Mouse (Mus musculus) intestine, embryonic 14.5 days (tissue): Measurements from ENCODE around the gene Mdfi. TPM values are rescaled to one million over a fixed set of nuclear protein-coding genes. Genes with fewer than 3 reads are reported as not detected.

Experiments used
- ATAC-seq: fragments of 200-750 bp; cut with Nextera tagmentation; replicated peaks from 2 replicates; pipeline ENCODE4 v1.8.0; 2017; ENCODE audit warnings: low read depth, moderate number of reproducible peaks, moderate TSS enrichment, moderate library complexity; ENCODE audit not compliant: low FRiP score, low TSS enrichment
- DNase-seq: peaks from one replicate; pipeline ENCODE4 v3.0.0-alpha.2; 2018; ENCODE audit warnings: low spot score
- H3K27ac ChIP-seq: fragments of 300-500 bp; sonication (generic); 2 replicates; pipeline ENCODE4 v1.5.1; 2014; ENCODE audit warnings: low read depth, mild to moderate bottlenecking, control low read depth
- H3K27me3 ChIP-seq: fragments of 300-500 bp; sonication (generic); replicated peaks from 2 replicates; pipeline ENCODE4 v1.6.1; 2014; ENCODE audit warnings: low read length, control low read depth; ENCODE audit not compliant: control insufficient read depth, insufficient read depth
- H3K36me3 ChIP-seq: fragments of 300-500 bp; sonication (generic); 2 replicates; pipeline ENCODE4 v1.6.1; 2014; ENCODE audit warnings: low read length, control low read depth; ENCODE audit not compliant: control insufficient read depth, insufficient read depth
- H3K4me1 ChIP-seq: fragments of 300-500 bp; sonication (generic); replicated peaks from 2 replicates; pipeline ENCODE4 v1.6.1; 2014; ENCODE audit warnings: low read length, control low read depth, mixed read lengths; ENCODE audit not compliant: control insufficient read depth, insufficient read depth
- H3K4me2 ChIP-seq: fragments of 300-500 bp; sonication (generic); 2 replicates; pipeline ENCODE4 v1.6.1; 2014; ENCODE audit warnings: low read length
- H3K4me3 ChIP-seq: fragments of 300-500 bp; sonication (generic); 2 replicates; pipeline ENCODE4 v1.5.1; 2014; ENCODE audit warnings: low read depth, low read length, control low read depth, mixed read lengths
- H3K9ac ChIP-seq: fragments of 300-500 bp; sonication (generic); 2 replicates; pipeline ENCODE4 v1.6.1; 2014; ENCODE audit warnings: mild to moderate bottlenecking, low read length
- H3K9me3 ChIP-seq: fragments of 300-500 bp; sonication (generic); 2 replicates; pipeline ENCODE4 v1.6.1; 2016; ENCODE audit warnings: low read length, control low read depth; ENCODE audit not compliant: control insufficient read depth
- WGBS: fragments of 180-500 bp; shearing (Covaris S2); extraction: QIAGEN DNeasy Blood & Tissue Kit; methylation state at CpG from one replicate; pipeline ENCODE4 v1.1.7; 2014; 5-methylcytosine and 5-hydroxymethylcytosine counted together
- polyA plus RNA-seq: library from polyadenylated mRNA; unstranded; fragments of >200 nt; fragmentation: Nextera tagmentation; extraction: Ambion mirVana; gene quantifications from 2 replicates; pipeline ENCODE4 v1.2.1, GENCODE M21; 2014

The Mdfi gene
- polyA plus RNA-seq, 1 experiment from 2014 or later = 31.7 TPM

DNA sequence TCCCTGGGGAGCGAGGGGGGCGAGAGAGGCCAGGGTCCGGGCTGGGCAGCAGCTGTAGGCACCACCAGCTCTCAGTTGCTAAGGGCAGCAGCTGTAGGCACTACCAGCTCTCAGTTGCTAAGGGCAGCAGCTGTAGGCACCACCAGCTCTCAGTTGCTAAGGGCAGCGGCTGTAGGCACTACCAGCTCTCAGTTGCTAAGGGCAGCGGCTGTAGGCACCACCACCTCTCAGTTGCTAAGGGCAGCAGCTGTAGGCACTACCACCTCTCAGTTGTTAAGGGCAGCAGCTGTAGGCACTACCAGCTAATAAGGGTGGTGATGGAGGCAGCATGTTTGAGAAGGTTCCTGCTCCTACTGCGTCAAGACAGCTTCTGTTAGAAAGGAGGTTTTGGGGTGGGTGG is 45.5 kb downstream of the Mdfi start:
- ATAC-seq = no peak
- Histone ChIP-seq H3K4me3 (no peak overlapping the region), H3K27ac (no peak overlapping the region), H3K36me3 (no peaks in the 10 kb centered on the region), H3K27me3 (no peaks in the 10 kb centered on the region), H3K4me2 (no peak overlapping the region), H3K4me1 (peaks cover 18% of the 10 kb centered on the region), H3K9me3 (no peaks in the 10 kb centered on the region), H3K9ac (no peak overlapping the region)
- no peak for DNase-seq
- 72% methylated on average over 6 of the region's 6 CpGs for WGBS

GRCm38 (mm10) chr17:47788306-47788705 is 46.2 kb downstream of the Mdfi start:
- no peak overlapping the region for H3K9ac ChIP-seq
- ATAC-seq (no peak), DNase-seq (no peak)
- H3K4me3 ChIP-seq = no peak overlapping the region
- H3K9me3 ChIP-seq = no peaks in the 10 kb centered on the region
- H3K4me2 ChIP-seq = no peak overlapping the region
- peaks cover 18% of the 10 kb centered on the region for H3K4me1 ChIP-seq
- no peaks in the 10 kb centered on the region for H3K27me3 ChIP-seq
- H3K27ac ChIP-seq = no peak overlapping the region
- H3K36me3 ChIP-seq = no peaks in the 10 kb centered on the region
- WGBS = 11% methylated on average over 4 of the region's 4 CpGs

DNA sequence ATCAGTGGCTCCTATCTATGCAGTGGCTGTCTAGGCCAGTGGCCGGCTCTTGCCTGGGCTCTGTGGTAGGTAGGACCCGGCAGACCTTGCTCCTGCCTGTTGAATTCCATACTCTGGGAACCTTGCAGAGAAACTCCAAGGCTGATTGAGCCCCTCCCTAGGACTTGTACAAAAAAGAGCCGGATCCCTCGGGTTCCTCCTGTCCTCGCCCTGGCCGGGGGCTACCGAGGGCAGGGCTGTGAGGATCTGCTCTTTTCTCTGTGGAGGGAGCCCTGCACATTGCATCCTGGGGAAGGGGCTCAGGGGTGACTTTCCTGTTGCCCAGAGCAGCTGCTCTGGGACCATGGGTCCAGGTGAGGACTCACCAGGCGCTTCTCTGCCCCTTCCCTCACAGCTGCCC is 46.9 kb downstream of the Mdfi start:
- H3K9me3 ChIP-seq = no peaks in the 10 kb centered on the region
- no peak overlapping the region for H3K9ac ChIP-seq
- no peak overlapping the region for H3K4me3 ChIP-seq
- 44% methylated on average over 8 of the region's 8 CpGs for WGBS
- H3K36me3 ChIP-seq = no peaks in the 10 kb centered on the region
- H3K27ac ChIP-seq = no peak overlapping the region
- H3K4me1 ChIP-seq = peaks cover 17% of the 10 kb centered on the region
- H3K4me2 ChIP-seq = no peak overlapping the region
- ATAC-seq (no peak), DNase-seq (no peak)
- H3K27me3 ChIP-seq = no peaks in the 10 kb centered on the region

DNA sequence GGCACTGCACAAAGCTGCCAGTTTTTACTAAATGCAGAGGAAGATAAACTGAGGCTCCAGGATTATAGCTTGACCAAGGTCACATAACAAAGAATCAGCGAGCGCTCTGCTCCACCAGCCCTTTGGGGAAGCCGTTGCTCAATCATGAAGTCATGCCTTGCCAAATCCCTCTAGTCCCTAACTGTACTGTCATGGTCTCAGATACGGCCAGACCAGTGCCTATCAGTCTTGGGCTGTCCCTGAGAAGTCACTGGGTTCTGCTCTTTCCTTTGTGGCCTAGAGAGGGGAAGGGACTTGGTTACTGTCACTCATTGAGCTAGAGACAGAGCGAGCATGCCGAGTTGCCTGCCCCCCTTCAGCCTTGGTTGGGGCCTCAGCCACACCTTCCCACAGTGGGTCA is 50.1 kb downstream of the Mdfi start:
- H3K9me3 ChIP-seq = no peaks in the 10 kb centered on the region
- DNase-seq (no peak), ATAC-seq (no peak)
- H3K9ac ChIP-seq = no peak overlapping the region
- H3K27me3 ChIP-seq = no peaks in the 10 kb centered on the region
- H3K4me1 ChIP-seq = peaks cover 11% of the 10 kb centered on the region
- H3K27ac ChIP-seq = no peak overlapping the region
- H3K4me2 ChIP-seq = no peak overlapping the region
- H3K36me3 ChIP-seq = no peaks in the 10 kb centered on the region
- WGBS = 86% methylated on average over 6 of the region's 6 CpGs
- no peak overlapping the region for H3K4me3 ChIP-seq

GRCm38 (mm10) chr17:47783445-47784223 is 50.9 kb downstream of the Mdfi start:
- Histone ChIP-seq H3K9me3 (no peaks in the 10 kb centered on the region), H3K27ac (no peak overlapping the region), H3K27me3 (no peaks in the 10 kb centered on the region), H3K4me1 (peaks cover 11% of the 10 kb centered on the region), H3K9ac (no peak overlapping the region), H3K4me3 (no peak overlapping the region), H3K36me3 (no peaks in the 10 kb centered on the region), H3K4me2 (no peak overlapping the region)
- ATAC-seq = no peak
- WGBS = 68% methylated on average over 8 of the region's 8 CpGs
- DNase-seq = no peak

GRCm38 (mm10) chr17:47782486-47782885 is 52.0 kb downstream of the Mdfi start:
- H3K4me1 ChIP-seq = 0 out of 2 replicates have a peak, but pooled peaks cover under 1% of the 10 kb centered on the region
- no peak overlapping the region for H3K27ac ChIP-seq
- no peaks in the 10 kb centered on the region for H3K36me3 ChIP-seq
- no peaks in the 10 kb centered on the region for H3K27me3 ChIP-seq
- WGBS = 80% methylated on average over 3 of the region's 3 CpGs
- H3K9ac ChIP-seq = no peak overlapping the region
- ATAC-seq = no peak
- no peaks in the 10 kb centered on the region for H3K9me3 ChIP-seq
- no peak overlapping the region for H3K4me2 ChIP-seq
- no peak for DNase-seq
- H3K4me3 ChIP-seq = no peak overlapping the region

DNA sequence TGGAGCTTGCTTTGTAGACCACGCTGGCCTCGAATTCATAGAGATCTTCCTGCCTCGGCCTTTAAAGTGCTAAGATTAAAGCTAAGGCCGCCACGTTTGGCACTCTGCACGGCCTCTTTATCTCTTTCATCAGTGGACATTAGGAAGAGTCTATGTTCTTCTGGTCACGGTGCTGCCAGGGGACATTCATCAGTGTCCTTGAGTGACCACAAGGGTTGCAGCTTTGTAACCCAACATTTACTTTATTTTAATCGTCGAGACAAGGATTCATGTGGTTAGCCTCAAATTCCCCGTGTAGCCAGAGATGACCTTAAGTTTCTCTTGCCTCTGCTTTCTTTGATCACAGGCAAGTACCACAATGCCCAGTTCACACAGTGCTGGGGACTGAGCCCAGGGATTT is 54.0 kb downstream of the Mdfi start:
- WGBS = 89% methylated on average over 10 of the region's 10 CpGs
- no peaks in the 10 kb centered on the region for H3K9me3 ChIP-seq
- ATAC-seq (no peak), DNase-seq (no peak)
- H3K9ac ChIP-seq = no peak overlapping the region
- H3K27me3 ChIP-seq = no peaks in the 10 kb centered on the region
- no peak overlapping the region for H3K4me2 ChIP-seq
- H3K27ac ChIP-seq = no peak overlapping the region
- no peaks in the 10 kb centered on the region for H3K4me1 ChIP-seq
- H3K36me3 ChIP-seq = no peaks in the 10 kb centered on the region
- H3K4me3 ChIP-seq = no peak overlapping the region

DNA sequence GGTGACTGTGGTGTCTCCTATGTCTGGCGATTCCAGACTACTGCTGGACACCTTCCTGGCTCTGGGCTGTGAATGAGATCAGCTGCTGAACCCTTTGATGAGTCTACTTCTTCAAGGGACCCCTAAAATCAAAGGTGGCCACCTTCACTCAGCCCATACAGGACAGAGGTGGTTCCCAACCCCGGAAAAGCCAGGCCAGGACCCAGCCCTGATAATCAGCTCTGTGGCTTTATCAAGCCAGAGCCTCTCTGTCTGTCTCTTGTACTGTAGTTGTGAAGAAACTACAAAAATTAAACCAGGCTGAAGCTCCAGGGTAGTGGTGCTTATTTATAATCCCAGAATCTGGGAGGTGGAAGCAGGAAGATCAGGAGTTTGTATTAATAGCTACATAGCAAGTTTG is 57.4 kb downstream of the Mdfi start:
- Histone ChIP-seq H3K4me1 (no peaks in the 10 kb centered on the region), H3K4me2 (no peak overlapping the region), H3K36me3 (no peaks in the 10 kb centered on the region), H3K4me3 (no peak overlapping the region), H3K27me3 (no peaks in the 10 kb centered on the region), H3K27ac (no peak overlapping the region), H3K9me3 (0 out of 2 replicates have a peak, but pooled peaks cover 2% of the 10 kb centered on the region), H3K9ac (no peak overlapping the region)
- DNase-seq (no peak), ATAC-seq (no peak)
- WGBS = 66% methylated on average over 2 of the region's 2 CpGs

GRCm38 (mm10) chr17:47773604-47774003 is 60.9 kb downstream of the Mdfi start:
- no peak overlapping the region for H3K9ac ChIP-seq
- H3K27me3 ChIP-seq = no peaks in the 10 kb centered on the region
- ATAC-seq (no peak), DNase-seq (no peak)
- no peaks in the 10 kb centered on the region for H3K4me1 ChIP-seq
- H3K27ac ChIP-seq = no peak overlapping the region
- no peak overlapping the region for H3K4me2 ChIP-seq
- H3K9me3 ChIP-seq = 0 out of 2 replicates have a peak, but pooled peaks cover 2% of the 10 kb centered on the region
- no peaks in the 10 kb centered on the region for H3K36me3 ChIP-seq
- H3K4me3 ChIP-seq = no peak overlapping the region
- 54% methylated on average over 6 of the region's 6 CpGs for WGBS
